Mouse (Mus musculus) ES-E14 (cell line): ENCODE data around the gene Egfr.

Experiments
- HCFC1 ChIP-seq: IDR thresholded peaks from 2 replicates; pipeline ENCODE4 v1.6.1; 2012; ENCODE audit warnings: low read length, inconsistent platforms, borderline replicate concordance; ENCODE audit not compliant: insufficient read depth
- MAFK ChIP-seq: IDR thresholded peaks from 2 replicates; pipeline ENCODE4 v1.6.1; 2014; ENCODE audit warnings: mild to moderate bottlenecking, low read depth, low read length, inconsistent platforms; ENCODE audit not compliant: insufficient read depth
- ZC3H11A ChIP-seq: IDR thresholded peaks from 2 replicates; pipeline ENCODE4 v1.6.1; 2012; ENCODE audit warnings: low read depth, mild to moderate bottlenecking, inconsistent platforms, low read length, borderline replicate concordance

GRCm38 (mm10) chr11:16823830-16824545, 72.0 kb downstream of the Egfr start:
- TF ChIP-seq HCFC1, result no peak
- no peak for TF ChIP-seq ZC3H11A
- TF ChIP-seq MAFK, result no peak
